Mouse (Mus musculus): ENCODE results near the gene Ptprn2.

Gene Ptprn2

DNA sequence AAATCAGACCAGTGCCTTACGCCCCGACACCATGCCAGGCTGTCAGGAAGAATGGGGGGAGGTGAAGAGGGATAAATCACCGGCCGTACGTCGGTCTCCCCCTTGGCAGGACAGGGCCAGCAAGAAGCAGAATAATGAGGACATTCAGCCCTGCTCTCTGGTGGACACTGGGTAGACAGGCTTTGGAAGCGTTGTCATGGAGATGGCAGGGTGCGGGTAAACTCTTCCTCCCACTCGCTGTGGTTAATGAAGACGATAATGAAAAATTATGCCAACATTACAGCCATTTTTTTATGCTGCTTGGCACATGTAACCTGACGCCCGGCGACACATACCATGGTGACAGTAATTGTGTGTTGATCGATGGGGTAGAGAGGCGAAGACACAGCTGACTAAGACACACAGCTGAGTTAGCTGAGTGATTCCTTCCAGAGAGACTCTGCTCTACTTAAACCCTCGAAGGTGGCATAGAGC, 621.7 kb downstream of the Ptprn2 start:
- in situ Hi-C loops (cut with MseI, MboI), result no loop called here

- in situ Hi-C loops (cut with MseI, MboI), result no loop called here
Observed at GRCm38 (mm10) chr12:117115254-117115865, 629.8 kb downstream of the Ptprn2 start.

GRCm38 (mm10) chr12:117127078-117127477, 641.6 kb downstream of the Ptprn2 start:
- in situ Hi-C loops (cut with MseI, MboI), result no loop called here

GRCm38 (mm10) chr12:117127485-117127884, 642.0 kb downstream of the Ptprn2 start:
- in situ Hi-C loops (cut with MseI, MboI), result no loop called here

DNA sequence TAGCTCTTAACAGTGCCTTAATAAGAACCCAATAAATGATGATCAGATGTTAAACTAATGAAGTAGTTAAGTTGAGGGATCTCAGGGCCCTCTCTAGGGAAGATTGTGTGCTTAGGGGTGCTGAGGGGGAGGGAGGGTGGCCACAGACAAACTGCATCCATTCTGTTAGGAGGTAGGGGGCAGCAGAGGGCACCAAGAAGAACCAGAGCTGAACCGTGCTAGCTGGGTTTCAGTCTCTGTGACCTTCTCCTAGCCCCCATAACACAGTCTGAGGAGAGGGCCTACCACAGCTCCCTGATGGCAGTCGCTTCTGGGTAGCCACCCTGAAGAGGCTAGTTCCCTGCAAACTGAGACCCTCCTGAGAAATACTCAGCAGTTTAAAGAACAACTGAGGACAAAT, 646.6 kb downstream of the Ptprn2 start:
- in situ Hi-C loops (cut with MseI, MboI), result no loop called here

DNA sequence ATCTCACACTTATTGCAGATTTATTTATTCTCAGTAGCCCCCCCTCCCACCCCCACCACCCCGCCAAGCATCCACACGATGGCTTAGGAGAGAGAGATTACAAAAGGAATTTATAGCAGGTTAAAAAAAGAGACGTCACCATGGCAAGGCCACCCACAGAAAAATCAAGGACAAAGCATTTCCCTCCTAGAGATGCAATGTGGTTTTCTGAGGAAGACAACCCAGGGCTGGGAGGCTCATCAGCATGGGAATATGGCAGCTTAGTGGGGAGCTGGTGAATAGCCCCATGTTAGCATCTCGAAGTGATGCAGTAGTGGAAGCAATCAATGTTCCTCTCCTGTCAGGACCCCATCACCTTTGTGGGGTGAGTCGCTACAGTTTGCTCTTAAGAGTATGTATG, 649.7 kb downstream of the Ptprn2 start:
- in situ Hi-C loops (cut with MseI, MboI), result no loop called here

- in situ Hi-C loops (cut with MseI, MboI), result no loop called here
Observed at GRCm38 (mm10) chr12:117136472-117137010, 651.0 kb downstream of the Ptprn2 start.

GRCm38 (mm10) chr12:117140901-117141300, 655.4 kb downstream of the Ptprn2 start:
- in situ Hi-C loops (cut with MseI, MboI), result no loop called here

DNA sequence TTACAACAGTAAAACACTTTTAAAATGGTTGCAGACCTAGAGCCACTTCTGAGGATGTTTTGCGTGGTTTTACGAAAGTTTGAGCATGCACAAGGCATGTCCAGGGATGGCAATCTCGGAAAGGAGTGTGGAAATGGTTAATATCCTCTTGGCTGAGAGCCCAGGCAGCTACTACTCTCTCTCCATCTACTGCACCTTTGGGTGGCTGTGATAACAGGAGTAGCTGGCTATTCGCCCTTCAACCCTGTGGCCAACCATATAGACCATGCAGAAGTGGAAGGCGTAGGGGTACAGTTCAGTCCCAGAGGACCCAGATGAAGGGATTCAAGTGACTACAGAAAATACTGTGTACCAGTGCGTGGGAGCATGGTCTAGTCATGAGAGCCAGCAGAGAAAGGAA, 655.9 kb downstream of the Ptprn2 start:
- in situ Hi-C loops (cut with MseI, MboI), result no loop called here

DNA sequence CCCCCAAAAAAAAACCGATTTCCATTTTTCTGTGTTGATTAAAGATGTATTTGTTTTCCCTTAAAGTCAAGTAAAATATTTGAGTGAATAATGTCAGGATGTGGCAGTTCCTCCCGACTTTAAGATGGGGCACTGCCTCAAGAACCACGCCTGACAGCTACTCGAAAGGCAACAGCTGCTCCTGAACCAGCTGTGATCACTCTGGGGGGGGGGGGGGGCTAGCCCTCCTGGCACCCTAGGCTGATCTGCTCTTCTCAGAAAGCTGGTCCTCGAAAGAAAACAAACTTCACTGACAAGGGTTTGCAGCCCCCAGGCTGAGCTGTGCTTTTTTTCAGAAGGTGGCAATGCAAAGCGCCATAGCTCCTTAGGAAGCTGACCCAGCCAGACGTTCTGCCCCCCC, 663.7 kb downstream of the Ptprn2 start:
- in situ Hi-C loops (cut with MseI, MboI), result no loop called here

GRCm38 (mm10) chr12:117150611-117151395, 665.3 kb downstream of the Ptprn2 start:
- in situ Hi-C loops (cut with MseI, MboI), result no loop called here

- in situ Hi-C loops (cut with MseI, MboI), result no loop called here
Observed at GRCm38 (mm10) chr12:117151611-117152010, 666.1 kb downstream of the Ptprn2 start.

DNA sequence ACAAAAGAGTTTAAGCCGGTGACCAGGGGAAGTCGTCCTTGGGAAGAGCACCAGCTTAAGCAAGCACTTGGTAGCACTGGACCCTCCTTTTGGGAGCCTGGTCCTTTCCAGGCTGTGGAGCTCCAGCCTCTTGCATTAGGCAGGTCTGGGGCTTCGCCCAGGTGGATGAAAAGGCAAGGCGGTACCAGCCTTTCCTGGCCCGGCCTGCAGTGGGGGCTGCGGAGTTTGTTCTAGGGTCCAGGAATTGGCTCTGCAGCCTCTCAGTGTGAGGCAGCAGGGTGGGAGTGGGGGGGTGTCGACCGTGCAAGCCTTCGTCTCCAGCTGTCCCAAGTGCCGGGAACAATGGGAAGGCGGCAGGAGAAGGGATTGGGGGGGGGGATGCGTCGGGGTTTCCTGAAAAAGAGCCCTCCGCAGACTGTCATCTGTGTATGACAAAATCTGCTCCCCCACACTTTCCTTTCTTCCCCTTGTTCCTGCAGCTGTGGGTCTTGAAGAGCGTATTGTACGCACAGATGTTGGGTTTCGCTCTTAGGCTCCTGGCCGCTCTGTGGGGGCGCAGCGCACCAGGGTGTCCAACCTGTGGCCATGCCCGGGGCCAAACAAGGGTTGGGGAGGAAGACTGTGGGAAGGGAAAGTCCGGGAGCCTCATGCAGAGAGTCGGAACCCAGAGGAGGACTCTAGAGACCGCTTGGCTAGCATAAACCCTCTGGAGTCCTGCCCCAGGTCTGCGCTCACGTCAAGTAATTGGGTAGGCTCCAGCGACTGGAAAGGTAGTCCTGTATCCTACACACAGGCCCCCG, 667.0 kb downstream of the Ptprn2 start:
- in situ Hi-C loops (cut with MseI, MboI), result no loop called here

DNA sequence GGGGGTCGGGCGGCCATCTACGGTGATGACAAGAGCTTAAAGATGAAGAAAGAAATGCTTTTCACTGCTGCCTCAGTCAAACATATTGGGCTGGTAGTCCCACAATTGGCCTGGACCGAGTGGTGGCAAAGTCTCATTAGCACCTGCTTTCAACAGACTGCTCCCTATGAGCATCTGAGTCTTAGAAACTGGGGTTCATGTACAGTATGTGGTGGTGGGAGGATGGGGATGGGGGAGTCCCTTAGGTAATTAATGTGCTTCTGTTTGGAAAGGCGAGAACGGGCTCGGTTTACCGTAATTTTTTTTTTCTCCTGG, 667.6 kb downstream of the Ptprn2 start:
- in situ Hi-C loops (cut with MseI, MboI), result no loop called here

- in situ Hi-C loops (cut with MseI, MboI), result no loop called here
Observed at GRCm38 (mm10) chr12:117153671-117154355, 668.3 kb downstream of the Ptprn2 start.

GRCm38 (mm10) chr12:117154356-117155243, 669.1 kb downstream of the Ptprn2 start:
- in situ Hi-C loops (cut with MseI, MboI), result no loop called here

GRCm38 (mm10) chr12:117155307-117156220, 670.0 kb downstream of the Ptprn2 start:
- in situ Hi-C loops (cut with MseI, MboI), result no loop called here

DNA sequence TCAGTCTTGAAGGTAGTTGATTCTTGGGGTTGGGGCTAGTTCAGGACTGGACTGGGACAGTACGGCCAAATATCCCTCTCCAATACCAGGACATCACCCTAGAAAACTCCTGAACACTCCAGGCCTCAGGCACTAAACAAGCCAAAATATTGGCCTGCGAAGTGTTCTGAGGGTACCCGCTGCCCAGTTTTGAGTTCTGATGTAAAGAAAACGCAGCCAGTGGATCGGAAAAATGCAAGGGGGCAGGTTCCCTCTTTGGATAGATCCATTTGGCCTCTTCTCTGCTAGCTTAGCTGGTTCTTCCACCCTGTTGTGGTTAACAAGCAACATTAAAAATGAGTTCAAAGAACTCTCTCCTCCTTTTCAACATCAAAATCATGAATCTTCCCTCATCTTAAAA, 670.7 kb downstream of the Ptprn2 start:
- in situ Hi-C loops (cut with MseI, MboI), result no loop called here

DNA sequence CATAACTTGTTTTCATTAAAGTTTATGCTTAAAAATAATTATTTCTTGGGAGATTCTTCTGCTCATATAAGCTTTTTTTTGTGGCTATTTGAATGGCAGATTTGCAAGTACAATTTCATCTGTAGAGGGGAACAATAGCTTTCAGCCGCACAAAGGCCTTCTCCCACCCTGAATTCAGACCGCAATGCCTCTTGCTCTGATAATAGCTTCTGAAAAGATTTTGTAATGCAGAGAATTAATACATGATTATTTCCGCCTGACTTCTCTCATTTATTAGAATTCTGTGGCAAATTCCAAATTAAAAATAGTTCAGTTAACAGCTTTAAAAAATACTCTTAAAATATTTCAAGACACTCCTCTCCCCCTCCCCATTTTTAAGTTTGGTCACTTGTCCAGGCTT, 671.3 kb downstream of the Ptprn2 start:
- in situ Hi-C loops (cut with MseI, MboI), result no loop called here

- in situ Hi-C loops (cut with MseI, MboI), result no loop called here
Observed at GRCm38 (mm10) chr12:117157249-117157648, 671.7 kb downstream of the Ptprn2 start.
